Mouse (Mus musculus) olfactory bulb, adult 2 months (tissue): ENCODE data around the gene Limd1.

Experiments
- CTCF ChIP-seq: fragments of 200-500 bp; IDR thresholded peaks from 2 replicates; pipeline ENCODE4 v1.5.1; 2012; ENCODE audit warnings: low read depth, mild to moderate bottlenecking, low read length, moderate library complexity; ENCODE audit not compliant: insufficient read depth
- POLR2A ChIP-seq: fragments of 200-500 bp; IDR thresholded peaks from 2 replicates; pipeline ENCODE4 v1.6.1; 2012; ENCODE audit warnings: mild to moderate bottlenecking, low read depth, low read length, moderate library complexity; ENCODE audit not compliant: insufficient read depth

GRCm38 (mm10) chr9:123526502-123526901 lies 48.0 kb downstream of the Limd1 start:
- TF ChIP-seq POLR2A (no peak), CTCF (no peak)
